Mouse (Mus musculus) CH12.LX (cell line): ENCODE data around the gene Lancl3. TPM values are rescaled to one million over a fixed set of nuclear protein-coding genes. Genes with fewer than 3 reads are reported as not detected.
"Not testable (repeated sequence)": the region's sequence is repeated elsewhere in the genome, so short reads cannot be mapped to it uniquely, and the experiment has no call there.

Experiments
- DNase-seq: peaks from one replicate; pipeline ENCODE4 v3.0.0-alpha.2; 2013; ENCODE audit errors: extremely low read depth
- H3K27ac ChIP-seq: 2 replicates; pipeline ENCODE4 v1.5.1; 2012; ENCODE audit warnings: low read depth, mild to moderate bottlenecking, control low read depth, moderate library complexity; ENCODE audit not compliant: insufficient read depth
- H3K27me3 ChIP-seq: replicated peaks from 2 replicates; pipeline ENCODE3; 2012; ENCODE audit warnings: inconsistent platforms
- H3K36me3 ChIP-seq, 2 experiments: replicated peaks in 1 of 2; 2 replicates each; pipeline versions ENCODE3 to v1.6.1; 2012; ENCODE audit warnings: inconsistent platforms in 1 of 2, low read length in 1 of 2, mild to moderate bottlenecking in 1 of 2, mixed read lengths in 1 of 2, moderate library complexity in 1 of 2; ENCODE audit not compliant: control insufficient read depth in 1 of 2, insufficient read depth in 1 of 2
- H3K4me1 ChIP-seq, 2 experiments: 2 replicates each; pipeline ENCODE4 v1.6.1; 2012; ENCODE audit warnings: inconsistent platforms in 1 of 2, moderate library complexity in 1 of 2; ENCODE audit not compliant: insufficient read depth in 2 of 2, control insufficient read depth in 1 of 2
- H3K4me2 ChIP-seq: 2 replicates; pipeline ENCODE4 v1.6.1; 2012; ENCODE audit warnings: low read depth, mild to moderate bottlenecking, control low read depth; ENCODE audit not compliant: poor library complexity, insufficient read depth, severe bottlenecking
- H3K4me3 ChIP-seq, 3 experiments: fragments of 150-350 bp in 1 of 3; sonication (generic) in 1 of 3; replicated peaks in 1 of 3; 2 replicates each; pipeline versions ENCODE3 to v1.5.1; 2011 to 2012; ENCODE audit warnings: low read depth in 2 of 3, low read length in 2 of 3, mild to moderate bottlenecking in 2 of 3, moderate library complexity in 2 of 3, control low read depth in 1 of 3, improper control_type of control experiment in 1 of 3, inconsistent platforms in 1 of 3, mixed read lengths in 1 of 3; ENCODE audit not compliant: poor library complexity in 1 of 3
- H3K79me2 ChIP-seq: replicated peaks from 2 replicates; pipeline ENCODE4 v1.6.1; 2012; ENCODE audit warnings: mild to moderate bottlenecking, moderate library complexity; ENCODE audit not compliant: control insufficient read depth, poor library complexity, insufficient read depth, severe bottlenecking; ENCODE audit errors: extremely low read depth
- H3K9ac ChIP-seq: 2 replicates; pipeline ENCODE4 v1.6.1; 2012; ENCODE audit warnings: low read depth, mild to moderate bottlenecking, control low read depth, moderate library complexity; ENCODE audit not compliant: insufficient read depth
- H3K9me3 ChIP-seq: replicated peaks from 2 replicates; pipeline ENCODE3; 2012; ENCODE audit warnings: low read length, inconsistent platforms, mixed read lengths
- CHD1 ChIP-seq: IDR thresholded peaks from 2 replicates; pipeline ENCODE4 v1.6.1; 2012; ENCODE audit warnings: low read depth, low read length, improper control_type of control experiment, inconsistent platforms
- CHD2 ChIP-seq: IDR thresholded peaks from 2 replicates; pipeline ENCODE4 v1.6.1; 2011; ENCODE audit warnings: low read length, improper control_type of control experiment
- ETS1 ChIP-seq: conservative IDR thresholded peaks from 2 replicates; pipeline ENCODE4 v1.6.1; 2012; ENCODE audit warnings: low read depth, mild to moderate bottlenecking, inconsistent platforms, low read length, improper control_type of control experiment, moderate library complexity
- IRF4 ChIP-seq: IDR thresholded peaks from 2 replicates; pipeline ENCODE4 v1.6.1; 2014; ENCODE audit warnings: low read depth, mild to moderate bottlenecking, inconsistent platforms, low read length, improper control_type of control experiment
- JUND ChIP-seq: conservative IDR thresholded peaks from 2 replicates; pipeline ENCODE4 v1.6.1; 2011; ENCODE audit warnings: low read depth, low read length, improper control_type of control experiment
- KAT2A ChIP-seq: IDR thresholded peaks from 2 replicates; pipeline ENCODE4 v1.6.1; 2012; ENCODE audit warnings: low read length, improper control_type of control experiment, inconsistent platforms; ENCODE audit not compliant: insufficient replicate concordance
- MXI1 ChIP-seq: IDR thresholded peaks from 2 replicates; pipeline ENCODE4 v1.6.1; 2011; ENCODE audit warnings: mild to moderate bottlenecking, low read depth, low read length, improper control_type of control experiment
- MYC ChIP-seq: IDR thresholded peaks from 2 replicates; pipeline ENCODE4 v1.6.1; 2011; ENCODE audit warnings: low read depth, mild to moderate bottlenecking, improper control_type of control experiment, low read length
- POLR2A ChIP-seq: IDR thresholded peaks from 2 replicates; pipeline ENCODE4 v1.6.1; 2011; ENCODE audit warnings: low read depth, mild to moderate bottlenecking, improper control_type of control experiment, low read length
- POLR2AphosphoS2 ChIP-seq: IDR thresholded peaks from 2 replicates; pipeline ENCODE4 v1.6.1; 2011; ENCODE audit warnings: low read depth, low read length, improper control_type of control experiment
- SMC3 ChIP-seq: IDR thresholded peaks from 2 replicates; pipeline ENCODE4 v1.6.1; 2011; ENCODE audit warnings: low read depth, low read length, improper control_type of control experiment
- USF2 ChIP-seq: conservative IDR thresholded peaks from 2 replicates; pipeline ENCODE4 v1.6.1; 2011; ENCODE audit warnings: low read depth, low read length, improper control_type of control experiment
- ZNF384 ChIP-seq: IDR thresholded peaks from 2 replicates; pipeline ENCODE4 v1.6.1; 2012; ENCODE audit warnings: low read depth, low read length, improper control_type of control experiment, inconsistent platforms
- dilution Hi-C: fragments of 300-500 bp; cut with MboI; formaldehyde crosslinking; loops from 2 replicates; pipeline ENCODE4 v1.14.3; 2020; ENCODE audit warnings: low sequenced_read_pairs; ENCODE audit not compliant: extremely low pct_unique_long_range_greater_than_20kb, extremely low pct_ligation_motif_present
- in situ Hi-C: fragments of 300-500 bp; cut with MboI; formaldehyde crosslinking; loops from 3 replicates; pipeline ENCODE4 v1.14.3; 2019; ENCODE audit warnings: low sequenced_read_pairs, low pct_ligation_motif_present, low pct_unique_long_range_greater_than_20kb, mixed read lengths
- polyA plus RNA-seq: library from polyadenylated mRNA; unstranded; fragments of >175 nt; gene quantifications from 2 replicates; pipeline ENCODE4 v1.2.1, GENCODE M21; 2012; ENCODE audit warnings: low read depth; ENCODE audit not compliant: insufficient read length
- total RNA-seq, 2 experiments: library from RNA; depleted of rRNA; stranded (reverse); fragments of 300-350 nt in 1 of 2; fragments of >200 nt in 1 of 2; gene quantifications; 2 replicates each; pipeline ENCODE4 v1.2.3; 2012 to 2014

Gene Lancl3
- total and polyA plus RNA-seq, 3 experiments, result 0.07 TPM; not detected in 2

GRCm38 (mm10) chrX:9273377-9274002, 73.8 kb downstream of the Lancl3 start:
- H3K36me3 ChIP-seq, result no peaks in the 10 kb centered on the region
- peak overlapping the region in 2 of 3 experiments; percentile 10 to 73 for H3K4me3 ChIP-seq
- H3K9me3 ChIP-seq, result peaks cover 4% of the 10 kb centered on the region
- no peaks in the 10 kb centered on the region for H3K4me1 ChIP-seq
- no peaks in the 10 kb centered on the region for H3K27me3 ChIP-seq
- DNase-seq, result no peak
- no peaks in the 10 kb centered on the region for H3K79me2 ChIP-seq
- in situ Hi-C loops, result no loop called here
- no peak overlapping the region; the same call in 1 of the 2 replicates for H3K9ac ChIP-seq
- TF ChIP-seq MYC, result no peak
- no peak for TF ChIP-seq ZNF384
- no peak for TF ChIP-seq USF2
- TF ChIP-seq, all 38 proteins: peak for 0
- Histone ChIP-seq H3K27ac (no peak overlapping the region), H3K4me2 (0 out of 2 replicates have a peak overlapping the region, but pooled peaks have one; percentile 14)
- dilution Hi-C loops, result no loop called here

- Histone ChIP-seq H3K27ac (no peak overlapping the region), H3K79me2 (no peaks in the 10 kb centered on the region), H3K9ac (no peak overlapping the region), H3K27me3 (no peaks in the 10 kb centered on the region), H3K4me3 (no peak overlapping the region), H3K9me3 (peaks cover 4% of the 10 kb centered on the region), H3K4me1 (no peaks in the 10 kb centered on the region), H3K4me2 (no peak overlapping the region; the same call in 1 of the 2 replicates), H3K36me3 (no peaks in the 10 kb centered on the region)
- dilution Hi-C loops, result no loop called here
- in situ Hi-C loops, result no loop called here
- TF ChIP-seq CHD1 (no peak), IRF4 (no peak), MXI1 (no peak), ETS1 (no peak), CHD2 (no peak), POLR2A (no peak), ZNF384 (no peak), POLR2AphosphoS2 (no peak), SMC3 (no peak), JUND (no peak), KAT2A (no peak)
- no peak for DNase-seq
Observed at GRCm38 (mm10) chrX:9274321-9274720, 74.6 kb downstream of the Lancl3 start.

GRCm38 (mm10) chrX:9283464-9283863, 83.8 kb downstream of the Lancl3 start, which contains the start of gene H2al1m:
Gene H2al1m (plus strand): TSS chrX:9283764.
- H3K4me2 ChIP-seq, H3K79me2 ChIP-seq, H3K9ac ChIP-seq, dilution Hi-C loops, DNase-seq, H3K4me1 ChIP-seq, H3K27ac ChIP-seq, H3K27me3 ChIP-seq, H3K9me3 ChIP-seq, H3K4me3 ChIP-seq, H3K36me3 ChIP-seq, in situ Hi-C loops: not testable (repeated sequence)

- DNase-seq, H3K9me3 ChIP-seq, H3K79me2 ChIP-seq, H3K4me3 ChIP-seq, H3K27ac ChIP-seq, dilution Hi-C loops, H3K9ac ChIP-seq, H3K4me2 ChIP-seq, in situ Hi-C loops, H3K4me1 ChIP-seq, H3K36me3 ChIP-seq, H3K27me3 ChIP-seq: not testable (repeated sequence)
Observed at GRCm38 (mm10) chrX:9293140-9293829, 93.6 kb downstream of the Lancl3 start.
